Comparison of ENCODE assay signal across 34 mouse cellular contexts in the genomic region with DNA sequence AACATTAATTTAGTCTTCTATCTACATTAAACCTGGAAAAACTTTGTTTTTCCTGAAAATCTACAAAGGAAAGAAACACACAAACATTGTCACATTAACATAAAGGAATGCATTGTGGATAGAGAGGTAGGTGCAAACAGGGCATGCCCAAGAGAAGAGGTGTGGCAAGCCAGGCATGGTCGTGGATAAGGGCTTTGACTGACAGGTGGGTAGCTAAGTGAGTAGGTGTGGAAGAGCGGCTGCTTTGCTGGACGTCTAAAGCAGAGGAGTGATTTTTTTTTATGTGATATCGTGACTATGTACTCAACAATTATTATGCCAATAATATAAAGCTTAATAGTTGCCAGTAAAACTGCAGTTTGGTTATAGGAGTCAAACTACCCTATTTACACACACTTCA.
"Had no signal": no experiment of that assay in that cellular context is flagged by ENCODE, and none has a peak within 500 bp of the region (broad histone marks: within the 10 kb centered on the region; RNA-seq: fewer than 3 reads in every experiment).

No protein-coding gene starts in this region.

- H3K27me3 ChIP-seq: heart, embryonic 12.5 days; heart, embryonic 13.5 days; heart, embryonic 15.5 days; hindbrain, embryonic 12.5 days; hindbrain, embryonic 13.5 days; hindbrain, embryonic 15.5 days; intestine, embryonic 15.5 days; kidney, embryonic 15.5 days had no signal

- H3K36me3 ChIP-seq: heart, embryonic 10.5 days; heart, embryonic 12.5 days; heart, embryonic 13.5 days; heart, embryonic 15.5 days; hindbrain, embryonic 10.5 days; hindbrain, embryonic 12.5 days; hindbrain, embryonic 13.5 days; hindbrain, embryonic 15.5 days; intestine, embryonic 15.5 days; kidney, embryonic 15.5 days had no signal

- H3K9ac ChIP-seq: heart, embryonic 12.5 days; heart, embryonic 13.5 days; heart, embryonic 15.5 days; hindbrain, embryonic 12.5 days; hindbrain, embryonic 13.5 days; hindbrain, embryonic 14.5 days; hindbrain, embryonic 15.5 days; intestine, embryonic 15.5 days; kidney, embryonic 15.5 days had no signal

- H3K27ac ChIP-seq: heart, embryonic 10.5 days; heart, embryonic 13.5 days; heart, embryonic 15.5 days; hindbrain, embryonic 10.5 days; hindbrain, embryonic 12.5 days; hindbrain, embryonic 13.5 days; hindbrain, embryonic 14.5 days; hindbrain, embryonic 15.5 days; hindbrain, postnatal 0 days; intestine, embryonic 15.5 days; kidney, embryonic 15.5 days; kidney, postnatal 0 days; layer of hippocampus, adult 2 months had no signal

- H3K4me2 ChIP-seq: heart, embryonic 11.5 days; heart, embryonic 12.5 days; heart, embryonic 13.5 days; heart, embryonic 15.5 days; hindbrain, embryonic 12.5 days; hindbrain, embryonic 13.5 days; hindbrain, embryonic 14.5 days; hindbrain, embryonic 15.5 days; intestine, embryonic 15.5 days; kidney, embryonic 15.5 days had no signal

- DNase-seq: heart, postnatal 10 days; heart, postnatal 14 days; heart, postnatal 36 days; heart, postnatal 4 days; kidney, adult 11 months; kidney, adult 18-20 months; kidney, adult 2 months; kidney, adult 8-10 months; kidney, adult 9 months; kidney, postnatal 10 days; kidney, postnatal 14 days; kidney, postnatal 36 days; kidney, postnatal 4 days; layer of hippocampus, adult 9-11 months; layer of hippocampus, postnatal 36 days had no signal

- ATAC-seq: hindbrain, embryonic 16.5 days; hindbrain, postnatal 0 days; inflammation-experienced regulatory T-cells, adult 6 months; intestine, embryonic 15.5 days; intestine, embryonic 16.5 days; intestine, postnatal 0 days had no signal

- H3K4me3 ChIP-seq: heart, embryonic 10.5 days; heart, embryonic 12.5 days; heart, embryonic 13.5 days; heart, embryonic 15.5 days; hindbrain, embryonic 10.5 days; hindbrain, embryonic 12.5 days; hindbrain, embryonic 13.5 days; hindbrain, embryonic 15.5 days; intestine, embryonic 15.5 days; kidney, embryonic 15.5 days; layer of hippocampus, adult 2 months had no signal

- H3K9me3 ChIP-seq: heart, embryonic 10.5 days; heart, embryonic 12.5 days; heart, embryonic 13.5 days; heart, embryonic 15.5 days; hindbrain, embryonic 10.5 days; hindbrain, embryonic 12.5 days; hindbrain, embryonic 13.5 days; hindbrain, embryonic 15.5 days; intestine, embryonic 15.5 days; kidney, embryonic 15.5 days had no signal

- H3K4me1 ChIP-seq: heart, embryonic 10.5 days; heart, embryonic 15.5 days; hindbrain, embryonic 10.5 days; hindbrain, embryonic 13.5 days; hindbrain, embryonic 15.5 days; intestine, embryonic 15.5 days; kidney, embryonic 15.5 days had no signal
